Mouse (Mus musculus): ENCODE data around the gene Faf2.

Gene Faf2

GRCm38 (mm10) chr13:54621155-54621932 is at the start of gene Faf2:
Gene Faf2, plus strand, starts transcription at chr13:54621784.
- in situ Hi-C loops (cut with MboI; ENCODE audit: low sequenced_read_pairs), result no loop called here

- in situ Hi-C loops (cut with MboI; ENCODE audit: low sequenced_read_pairs), result no loop called here
These were observed 49.0 kb upstream of the Faf2 start for GRCm38 (mm10) chr13:54572621-54573020.

GRCm38 (mm10) chr13:54574854-54575481 is 46.6 kb upstream of the Faf2 start, which contains the start of gene Arl10:
Gene Arl10, plus strand, starts transcription at chr13:54575015.
- in situ Hi-C loops (cut with MboI; ENCODE audit: low sequenced_read_pairs), result no loop called here

- in situ Hi-C loops (cut with MboI; ENCODE audit: low sequenced_read_pairs), result no loop called here
These were observed 46.1 kb upstream of the Faf2 start for GRCm38 (mm10) chr13:54575489-54575888.

- in situ Hi-C loops (cut with MboI; ENCODE audit: low sequenced_read_pairs), result no loop called here
These were observed 43.7 kb upstream of the Faf2 start for GRCm38 (mm10) chr13:54577652-54578507.

GRCm38 (mm10) chr13:54581385-54581784 is 40.2 kb upstream of the Faf2 start:
- in situ Hi-C loops (cut with MboI; ENCODE audit: low sequenced_read_pairs), result no loop called here

GRCm38 (mm10) chr13:54582126-54582525 is 39.5 kb upstream of the Faf2 start:
- in situ Hi-C loops (cut with MboI; ENCODE audit: low sequenced_read_pairs), result no loop called here

- in situ Hi-C loops (cut with MboI; ENCODE audit: low sequenced_read_pairs), result no loop called here
These were observed 38.7 kb upstream of the Faf2 start for GRCm38 (mm10) chr13:54582860-54583259.

- in situ Hi-C loops (cut with MboI; ENCODE audit: low sequenced_read_pairs), result no loop called here
These were observed 35.8 kb upstream of the Faf2 start for GRCm38 (mm10) chr13:54585831-54586230.

- in situ Hi-C loops (cut with MboI; ENCODE audit: low sequenced_read_pairs), result no loop called here
These were observed 32.1 kb upstream of the Faf2 start for GRCm38 (mm10) chr13:54589414-54589995.

- in situ Hi-C loops (cut with MboI; ENCODE audit: low sequenced_read_pairs), result no loop called here
These were observed 31.3 kb upstream of the Faf2 start, which contains the start of the genes Nop16 and Higd2a for GRCm38 (mm10) chr13:54589996-54590951. Gene Nop16, minus strand, starts transcription at chr13:54590090. Gene Higd2a, plus strand, starts transcription at chr13:54590207.

GRCm38 (mm10) chr13:54591776-54592356 is 29.7 kb upstream of the Faf2 start:
- in situ Hi-C loops (cut with MboI; ENCODE audit: low sequenced_read_pairs), result no loop called here

GRCm38 (mm10) chr13:54593617-54594016 is 28.0 kb upstream of the Faf2 start:
- in situ Hi-C loops (cut with MboI; ENCODE audit: low sequenced_read_pairs), result no loop called here

- in situ Hi-C loops (cut with MboI; ENCODE audit: low sequenced_read_pairs), result no loop called here
These were observed 25.4 kb upstream of the Faf2 start for GRCm38 (mm10) chr13:54596107-54596690.

GRCm38 (mm10) chr13:54596870-54597269 is 24.7 kb upstream of the Faf2 start:
- in situ Hi-C loops (cut with MboI; ENCODE audit: low sequenced_read_pairs), result no loop called here

GRCm38 (mm10) chr13:54598622-54599143 is 22.9 kb upstream of the Faf2 start:
- in situ Hi-C loops (cut with MboI; ENCODE audit: low sequenced_read_pairs), result no loop called here

- in situ Hi-C loops (cut with MboI; ENCODE audit: low sequenced_read_pairs), result no loop called here
These were observed 18.9 kb upstream of the Faf2 start for GRCm38 (mm10) chr13:54602639-54603111.

GRCm38 (mm10) chr13:54603501-54603900 is 18.1 kb upstream of the Faf2 start:
- in situ Hi-C loops (cut with MboI; ENCODE audit: low sequenced_read_pairs), result no loop called here

GRCm38 (mm10) chr13:54604221-54604620 is 17.4 kb upstream of the Faf2 start:
- in situ Hi-C loops (cut with MboI; ENCODE audit: low sequenced_read_pairs), result no loop called here
